Mouse (Mus musculus) spleen, postnatal 4 days (tissue): ENCODE measurements around the gene Gm14147.
"Not testable (repeated sequence)": the region's sequence is repeated elsewhere in the genome, so short reads cannot be mapped to it uniquely, and the experiment has no call there.

Experiments used
- DNase-seq, 2 experiments: peaks; one replicate each; pipeline ENCODE4 v3.0.0; 2022; ENCODE audit warnings: low spot score in 2 of 2

The Gm14147 gene

GRCm38 (mm10) chr2:151097945-151098344 is at the start of gene Gm14147:
Gene Gm14147 (plus strand): TSS chr2:151098245.
- DNase-seq, result not testable (repeated sequence)

DNA sequence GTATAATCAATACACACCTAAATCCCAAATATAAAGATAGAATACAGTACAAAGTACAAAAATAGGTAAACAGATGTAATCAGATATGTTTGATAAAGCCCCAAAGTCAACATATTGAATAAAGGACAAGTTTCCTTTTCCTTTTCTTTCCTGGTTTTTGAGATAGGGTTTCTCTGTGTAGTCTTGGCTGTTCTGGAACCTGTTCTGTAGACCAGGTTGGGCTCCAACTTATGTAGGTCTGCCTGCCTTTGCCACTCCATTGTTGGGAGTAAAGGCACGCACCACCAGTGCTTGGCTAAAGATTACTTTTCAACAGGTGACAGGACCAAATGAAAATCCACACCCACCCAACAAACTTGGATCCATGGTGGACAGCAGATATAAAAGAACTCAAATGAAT is 41.4 kb upstream of the Gm14147 start:
- no peak for DNase-seq

DNA sequence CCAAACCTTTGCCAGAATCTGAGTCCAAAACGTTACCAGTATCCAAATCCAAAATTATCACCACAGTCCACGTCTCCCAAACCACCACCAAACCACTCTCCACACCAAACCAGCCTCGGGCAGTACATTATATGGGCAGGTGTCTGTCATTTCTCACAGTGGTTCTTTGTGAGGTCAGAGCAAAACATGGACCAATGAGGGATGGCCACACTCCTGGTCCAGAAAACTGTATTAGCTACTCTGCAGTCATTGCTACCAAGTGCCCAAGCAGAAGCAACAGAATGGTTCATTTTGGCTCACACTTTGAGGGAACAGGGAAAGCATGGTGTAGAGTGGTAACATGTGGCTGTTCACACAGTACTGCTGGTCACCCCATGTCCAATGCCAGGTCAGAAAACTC is 5.8 kb upstream of the Gm14147 start, which contains the start of gene Gm14151:
TSS of gene Gm14151 (minus strand) at position 101 of the 400 bp plus-strand sequence.
- not testable (repeated sequence) for DNase-seq
